Mouse (Mus musculus): ENCODE measurements at regions not wholly inside any gene's neighbourhood (a gene's known extent, or its start where the extent isn't known, plus 50 kb on each side); places are given as distances from the start of the nearest gene placed in this dataset.

DNA sequence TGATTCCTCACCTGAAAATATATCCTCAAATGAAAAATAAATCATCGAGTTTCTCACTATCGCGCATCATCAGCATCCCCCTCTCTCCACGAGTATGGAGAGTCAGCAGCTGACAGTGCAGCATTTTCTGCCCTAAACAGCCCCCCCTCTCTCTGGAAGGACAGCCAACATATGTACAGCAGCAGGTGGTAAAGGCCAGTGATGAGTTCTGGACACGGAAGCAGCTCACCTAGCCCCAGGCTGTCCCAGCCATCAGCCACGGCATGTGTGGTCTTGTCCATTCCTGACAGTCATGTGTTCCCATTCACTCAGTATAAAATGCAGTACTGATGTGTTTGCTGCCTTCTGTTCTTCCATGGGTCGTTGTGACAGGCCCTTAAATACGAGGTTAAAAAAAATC, 106.7 kb upstream of the Spdl1 start:
- TF ChIP-seq EP300 (IDR thresholded peaks at IDR 0.05; ENCODE audit: low read depth) (no peak), CTCF (IDR thresholded peaks at IDR 0.05; ENCODE audit: low read depth) (no peak)

All from liver, embryonic 14.5 days (tissue).